19 mouse cellular contexts compared by ENCODE assay signal in the genomic region with DNA sequence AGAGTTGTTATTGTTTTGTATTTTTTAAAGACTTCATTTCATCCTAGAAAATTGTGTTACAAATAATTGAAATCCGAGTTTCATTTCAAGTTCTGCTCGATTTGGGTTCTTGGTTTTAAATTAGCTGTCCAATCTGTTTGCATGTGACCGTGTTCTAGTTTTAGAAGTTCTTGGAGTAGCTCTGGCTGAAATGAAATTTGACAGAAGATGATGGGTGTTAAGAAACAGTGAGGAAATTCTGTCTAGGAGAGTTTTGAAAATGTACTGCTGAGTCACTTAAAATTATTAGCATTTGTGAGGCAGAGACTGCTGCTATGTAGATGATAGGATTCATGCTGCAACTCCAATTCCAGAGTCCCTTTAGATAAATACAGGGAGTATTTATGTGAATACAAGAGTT. TPM values are rescaled to one million over a fixed set of nuclear protein-coding genes. Genes with fewer than 3 reads are reported as not detected.
DNase-seq lines count a peak whose midpoint lies in the region; TF ChIP-seq lines count a peak whose summit lies in the region.
"Had no signal": no experiment of that assay in that cellular context is flagged by ENCODE, and none has a peak within 500 bp of the region (broad histone marks: within the 10 kb centered on the region; RNA-seq: fewer than 3 reads in every experiment).

No protein-coding gene starts in this region.

- DNase-seq in frontal cortex, adult 2 months (ENCODE audit: extremely low spot score in 1 of 2, low spot score in 1 of 2) = peak; percentile 22 to 59
- no peak for DNase-seq in frontal cortex, postnatal 14 days (ENCODE audit: low spot score in 2 of 2)
- peak; percentile 32 for DNase-seq in layer of hippocampus, adult 9-11 months
- no peak for DNase-seq in layer of hippocampus, adult 9-10 months (ENCODE audit: low spot score)
- peak; percentile 59 for DNase-seq in brain, adult 2 months (ENCODE audit: low read depth, low spot score)
- peak; percentile 58 for DNase-seq in telencephalon, adult 2 months (ENCODE audit: low read depth, low spot score)
- no peak for DNase-seq in kidney, adult 2 months
- DNase-seq: adrenal gland, adult 2 months; adrenal gland, postnatal 10 days; adrenal gland, postnatal 25 days; cerebellum, adult 11-12 months; cerebellum, adult 2 months; cerebellum, adult 9-10 months; cerebellum, postnatal 10 days; cerebellum, postnatal 25 days had no signal

- no peak for TF ChIP-seq CTCF in kidney, adult 2 months (conservative IDR thresholded peaks at IDR 0.05; ENCODE audit: insufficient read depth, insufficient read length, low read depth, low read length)

- H3K4me3 ChIP-seq in kidney, adult 2 months (ENCODE audit: insufficient read depth, low read depth, low read length) = no peak overlapping the region
- H3K4me3 ChIP-seq: embryonic facial prominence, embryonic 10.5 days; embryonic facial prominence, embryonic 12.5 days; forebrain, embryonic 13.5 days; forebrain, embryonic 15.5 days had no signal

- H3K36me3 ChIP-seq in kidney, adult 2 months (ENCODE audit: control insufficient read depth, insufficient read depth, low read length) = no peaks in the 10 kb centered on the region

- no peaks in the 10 kb centered on the region for H3K27me3 ChIP-seq in kidney, adult 2 months (replicated peaks; ENCODE audit: control insufficient read depth, insufficient read depth, low read length)
- H3K27me3 ChIP-seq: embryonic facial prominence, embryonic 12.5 days; forebrain, embryonic 13.5 days; forebrain, embryonic 15.5 days had no signal

- H3K4me1 ChIP-seq in kidney, adult 2 months (ENCODE audit: control insufficient read depth, insufficient read depth, low read length) = no peaks in the 10 kb centered on the region
- H3K4me1 ChIP-seq: embryonic facial prominence, embryonic 10.5 days; embryonic facial prominence, embryonic 12.5 days; forebrain, embryonic 13.5 days had no signal

- no peak for TF ChIP-seq POLR2A in kidney, adult 2 months (IDR thresholded peaks at IDR 0.05; ENCODE audit: low read depth, low read length)

- 92% methylated on average over 3 of the region's 3 CpGs for WGBS in kidney, adult 2 months

- no peak overlapping the region for H3K27ac ChIP-seq in kidney, adult 2 months (ENCODE audit: insufficient read depth, low read depth, low read length)
- H3K27ac ChIP-seq: embryonic facial prominence, embryonic 10.5 days; embryonic facial prominence, embryonic 12.5 days; forebrain, embryonic 13.5 days; forebrain, embryonic 15.5 days had no signal

RNA-seq across cellular contexts. Expression of a gene that starts 46.5 kb away (rescaled TPM):
- polyA plus RNA-seq in frontal cortex, adult 2 months (2012; rRNA removed) = 10.1 and 10.3 TPM in 2 replicates
- 2.0 and 2.7 TPM in 2 replicates for polyA plus RNA-seq in kidney, adult 2 months (2012; rRNA removed)

Comparison
In these comparisons a context has a peak if more than half of its experiments do, and no peak if none do; other contexts are left out.
1. DNase-seq: peak in frontal cortex, adult 2 months (2 of 2), layer of hippocampus, adult 9-11 months (single experiment), brain, adult 2 months (single experiment) and telencephalon, adult 2 months (single experiment); none in frontal cortex, postnatal 14 days (0 of 2), layer of hippocampus, adult 9-10 months (single experiment) and kidney, adult 2 months (single experiment).